Mouse (Mus musculus) granulocyte monocyte progenitor cell, adult 5-6 weeks (primary cell): ENCODE measurements at regions not wholly inside any gene's neighbourhood (a gene's known extent, or its start where the extent isn't known, plus 50 kb on each side); places are given as distances from the start of the nearest gene placed in this dataset.

Experiments
- ATAC-seq: replicated peaks from 2 replicates; pipeline ENCODE4 v1.8.0; 2016; ENCODE audit warnings: mild to moderate bottlenecking, moderate TSS enrichment, inconsistent platforms; ENCODE audit not compliant: poor library complexity, severe bottlenecking

DNA sequence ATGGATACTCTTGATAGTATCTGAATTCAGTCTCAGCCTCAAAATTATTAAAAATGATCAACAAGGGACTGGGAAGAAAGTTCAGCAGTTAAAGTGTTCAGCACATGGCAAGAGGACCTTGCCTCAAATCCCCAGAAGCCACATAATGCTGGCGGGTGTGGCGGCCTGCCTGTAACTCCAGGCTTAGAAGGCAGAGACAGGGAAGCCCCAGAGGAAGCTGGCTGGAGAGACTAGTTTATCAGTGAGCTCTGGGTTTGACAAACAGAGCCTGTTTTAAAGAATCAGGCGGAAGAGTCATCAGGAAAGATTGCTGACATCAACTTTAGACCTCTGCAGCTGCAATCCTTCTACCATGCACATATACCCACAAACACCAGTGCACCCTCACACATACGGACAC lies 52.1 kb upstream of the Fyn start:
- no peak for ATAC-seq

DNA sequence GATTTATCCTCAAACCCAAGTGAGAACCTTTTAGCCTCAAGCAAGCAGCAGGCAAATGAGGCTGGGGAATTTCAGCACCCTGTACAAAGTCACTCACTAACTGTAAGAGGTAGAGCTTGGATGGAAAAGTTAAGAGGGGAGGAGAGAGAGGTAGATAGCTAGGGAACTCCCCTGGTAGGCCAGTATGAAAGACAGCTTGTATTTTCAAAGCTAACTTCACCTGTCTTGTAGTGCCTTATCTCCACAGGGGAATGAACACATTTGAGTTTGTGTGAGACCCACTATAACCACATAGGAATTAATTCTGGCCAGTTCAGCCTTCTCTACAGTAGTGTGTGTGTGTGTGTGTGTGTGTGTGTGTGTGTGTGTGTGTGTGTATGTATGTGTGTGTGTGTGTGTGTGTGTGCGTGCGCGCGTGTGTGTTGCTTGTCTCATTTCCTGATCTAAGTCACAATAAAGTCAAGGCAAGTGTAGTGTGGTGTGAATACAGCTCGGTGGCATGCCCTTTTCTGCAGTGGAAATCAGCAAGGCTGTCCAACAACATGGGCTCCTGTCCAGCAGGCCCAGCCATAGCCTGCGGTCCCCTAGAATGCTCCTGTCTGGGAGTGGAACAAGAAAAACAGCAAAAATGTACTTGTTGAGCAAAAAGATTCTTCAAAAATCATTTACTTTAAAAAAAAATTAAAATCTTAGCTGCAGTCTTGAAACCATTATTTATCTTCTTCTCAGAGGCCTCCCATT lies 53.1 kb upstream of the Fyn start:
- no peak for ATAC-seq

DNA sequence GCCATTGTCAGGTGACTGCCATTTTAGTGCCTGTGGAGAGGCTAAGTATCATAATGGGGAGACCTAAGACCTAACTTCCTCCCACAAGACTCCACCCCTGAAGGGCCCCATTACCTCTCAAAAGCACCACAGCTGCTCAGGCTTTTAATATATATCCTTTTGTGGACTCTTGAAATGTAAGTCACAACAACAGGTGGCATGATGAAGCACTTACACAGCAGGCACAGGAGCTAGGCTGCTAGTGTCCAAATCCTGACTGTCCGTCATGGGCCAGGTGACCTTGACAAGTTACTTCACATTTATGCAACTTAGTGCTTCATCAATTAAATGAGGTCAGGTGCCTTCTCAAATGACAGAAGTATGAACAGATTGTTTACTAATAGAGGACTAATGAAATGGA lies 57.2 kb upstream of the Fyn start:
- ATAC-seq, result no peak

DNA sequence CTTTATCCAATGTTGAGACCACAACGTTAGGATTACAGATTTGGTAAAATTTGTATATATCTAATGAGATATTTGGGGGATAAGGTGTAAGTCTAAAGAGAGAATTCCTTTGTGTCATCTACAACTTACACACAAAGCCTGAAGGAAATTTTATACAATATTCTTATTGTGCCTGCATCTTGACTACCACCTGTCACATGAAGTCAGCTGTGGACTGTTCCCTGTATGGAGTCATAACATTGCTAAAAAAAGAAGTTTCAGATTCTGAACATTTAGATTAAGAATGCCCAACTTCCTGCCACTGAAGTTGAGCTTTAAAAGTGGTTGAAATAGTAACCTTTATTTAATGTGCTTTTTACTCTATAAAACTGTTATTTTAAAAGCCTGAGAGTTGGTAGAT lies 60.1 kb upstream of the Fyn start:
- ATAC-seq, result no peak

DNA sequence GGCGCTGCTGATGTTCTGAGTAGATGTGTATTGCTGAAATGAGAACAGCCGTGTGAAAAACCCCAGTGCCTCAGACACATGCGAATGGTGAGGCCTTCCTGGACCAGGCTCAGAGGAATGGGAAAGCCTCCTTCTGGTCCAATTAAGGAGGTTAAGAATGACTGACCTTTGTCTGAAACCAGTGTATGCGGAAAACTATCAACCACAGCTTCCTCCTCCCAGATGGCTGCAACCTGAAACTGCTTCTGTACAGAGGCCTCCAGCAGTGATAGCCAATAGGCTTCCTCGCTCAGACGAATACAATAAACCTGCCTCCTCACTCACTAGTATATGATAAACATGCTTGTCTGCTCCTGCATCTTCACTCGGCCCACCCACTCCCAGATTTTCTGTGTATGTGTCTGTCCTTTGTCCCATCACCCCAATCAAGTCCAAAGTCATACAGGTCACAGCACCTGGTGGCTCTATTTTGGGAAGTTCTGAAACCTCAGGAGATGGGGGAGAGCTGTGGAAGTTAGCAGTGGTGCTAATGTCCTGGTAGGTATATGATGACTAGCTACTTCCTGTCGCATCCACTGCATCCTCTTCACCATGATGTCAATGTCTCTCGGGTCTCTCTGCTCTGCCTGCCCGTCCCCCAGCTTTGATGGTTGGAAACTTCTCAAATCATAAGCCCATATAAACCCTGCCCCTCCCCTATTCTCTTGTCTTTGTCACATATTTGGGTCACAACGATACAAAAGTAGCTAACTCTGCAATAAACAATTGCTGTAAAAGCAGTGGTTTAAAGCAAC lies 75.8 kb upstream of the Fyn start:
- peak; percentile 85 for ATAC-seq

DNA sequence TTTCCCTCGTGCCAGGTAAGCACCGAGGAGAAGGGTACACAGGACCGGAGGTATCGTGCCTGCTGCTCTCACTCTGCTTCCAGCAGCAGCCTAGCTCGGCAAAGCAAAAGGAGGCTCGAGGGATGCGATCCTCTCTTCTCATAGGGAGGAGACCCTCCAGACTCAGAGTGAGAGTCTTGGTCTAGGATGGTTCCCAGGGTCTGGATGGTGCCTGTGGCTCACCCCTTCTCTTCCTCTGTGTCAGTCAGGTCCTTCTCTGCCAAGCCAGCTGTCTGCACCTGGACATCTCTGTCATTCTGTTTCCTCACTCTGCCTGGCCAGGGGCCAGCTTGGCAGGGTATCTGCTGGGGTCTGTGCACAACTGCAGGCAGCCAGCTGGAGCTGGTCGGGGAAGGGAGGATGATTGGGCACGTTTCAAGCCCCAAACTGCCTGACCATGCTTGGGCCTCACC lies 76.9 kb upstream of the Fyn start:
- peak; percentile 14; the same call in 1 of the 2 replicates for ATAC-seq

DNA sequence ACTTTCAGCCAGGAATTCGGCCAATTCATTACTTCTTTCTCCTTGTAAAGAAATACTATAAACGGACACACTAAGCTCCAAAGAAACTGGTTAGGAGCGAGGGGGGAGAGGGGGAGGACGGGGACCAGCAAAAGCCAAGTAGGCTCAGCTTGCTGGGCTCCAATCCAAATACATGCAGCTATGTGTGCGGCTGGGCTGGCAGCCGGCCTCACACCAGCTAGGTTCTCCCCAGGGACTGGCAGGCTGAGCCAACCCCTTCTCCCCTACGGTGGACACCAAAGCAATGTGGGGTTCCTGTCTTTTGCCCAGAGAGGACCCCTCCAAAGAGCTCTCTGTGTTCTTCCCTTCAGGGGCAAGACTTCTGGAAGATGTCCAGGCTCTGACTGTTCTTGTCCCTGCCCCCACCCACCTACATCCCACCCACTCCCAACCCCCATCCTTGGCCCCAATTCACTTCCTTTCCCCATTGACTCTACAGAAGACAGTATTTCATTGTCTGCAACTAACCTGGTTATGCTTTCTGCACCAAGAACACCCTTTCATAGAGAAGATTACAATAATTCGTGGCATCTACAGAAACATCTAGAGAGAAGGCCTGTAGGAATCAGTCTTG lies 77.4 kb upstream of the Fyn start:
- ATAC-seq, result no peak

DNA sequence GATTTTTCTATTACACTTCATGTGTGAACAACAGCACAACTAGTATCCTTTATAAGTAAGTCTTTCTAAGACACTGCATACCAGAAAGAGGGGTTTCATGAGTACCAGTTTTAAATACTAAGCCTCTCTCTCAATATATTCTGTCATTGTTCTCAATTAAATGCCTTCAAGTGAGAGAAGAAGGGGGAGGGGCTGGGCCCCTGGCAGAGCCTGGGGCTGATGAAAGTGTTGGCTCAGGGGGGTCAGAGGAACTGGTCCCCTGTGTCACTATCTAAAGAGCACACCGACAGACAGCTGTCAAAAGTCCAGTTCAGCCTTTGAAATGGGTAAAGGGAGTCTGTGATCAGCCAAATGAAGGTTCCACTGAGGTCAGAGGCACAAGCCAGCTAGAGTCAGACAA lies 78.4 kb upstream of the Fyn start:
- ATAC-seq, result no peak

DNA sequence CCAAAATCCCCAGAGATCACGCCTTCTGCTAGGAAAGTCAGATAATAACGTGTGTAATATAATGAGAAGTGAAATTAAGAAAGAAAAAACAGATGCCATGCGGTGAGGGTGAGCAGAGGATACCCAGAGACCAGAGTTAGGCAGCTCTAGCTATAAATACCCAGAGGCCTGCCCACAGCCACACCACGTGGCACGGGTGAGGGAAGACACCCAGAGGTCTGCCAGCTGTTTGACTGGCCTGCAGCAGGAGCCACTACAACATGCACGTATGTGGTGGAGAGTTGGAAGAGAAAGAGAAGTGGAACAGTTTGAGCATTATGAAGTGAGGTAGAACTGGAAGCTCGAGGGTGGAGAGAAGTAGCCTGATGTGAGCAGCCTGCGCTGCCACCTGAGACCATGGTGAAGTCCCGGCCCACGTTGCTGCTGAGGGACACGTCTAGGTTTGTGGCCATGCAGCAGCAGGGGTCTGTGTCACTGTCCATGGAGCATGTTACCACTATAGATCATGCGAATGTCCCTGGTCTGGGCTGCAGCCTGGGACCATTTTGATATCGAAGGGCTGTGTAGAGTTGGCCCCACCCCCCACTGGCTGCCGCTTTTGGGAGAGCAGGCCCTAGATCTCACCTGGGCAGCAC lies 88.2 kb upstream of the Fyn start:
- ATAC-seq, result peak; percentile 100

DNA sequence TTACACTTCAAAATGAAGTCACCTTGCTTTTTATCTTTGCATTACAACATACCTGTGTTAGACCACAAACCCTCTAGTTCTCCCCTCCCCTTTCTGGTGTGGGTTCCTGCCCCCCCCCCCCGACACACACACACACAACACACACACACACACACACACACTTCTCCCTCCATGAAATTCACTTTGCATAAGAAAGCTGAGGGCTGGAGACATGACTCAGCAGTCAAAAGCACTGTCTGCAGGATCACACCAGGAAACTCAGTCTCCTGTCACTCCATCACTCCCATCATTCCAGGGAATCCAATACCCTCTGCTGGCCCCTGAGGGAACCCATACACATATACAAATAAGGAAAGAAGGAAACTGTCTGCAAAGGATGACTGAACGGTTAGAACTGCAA lies 94.5 kb upstream of the Fyn start:
- peak; percentile 32 for ATAC-seq

DNA sequence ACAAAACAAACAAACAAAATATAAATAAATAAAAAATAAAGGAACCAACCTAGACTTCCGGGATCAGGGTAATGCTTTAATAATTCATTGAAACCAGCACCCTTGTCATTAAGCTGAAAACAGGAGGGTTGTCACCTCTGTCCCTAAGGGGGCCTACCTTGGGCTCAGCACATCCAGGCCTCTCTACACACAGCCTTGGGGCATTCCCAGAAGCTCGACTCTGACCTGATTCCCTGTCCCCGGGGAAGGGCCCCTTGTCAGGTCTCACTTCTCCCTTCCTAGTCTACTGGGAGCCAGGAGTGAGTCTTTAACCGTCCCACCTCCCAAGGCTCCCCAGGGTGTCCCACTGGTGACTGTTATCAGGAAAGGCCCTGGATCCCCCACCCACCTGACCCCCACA lies 95.2 kb upstream of the Fyn start:
- ATAC-seq, result no peak

DNA sequence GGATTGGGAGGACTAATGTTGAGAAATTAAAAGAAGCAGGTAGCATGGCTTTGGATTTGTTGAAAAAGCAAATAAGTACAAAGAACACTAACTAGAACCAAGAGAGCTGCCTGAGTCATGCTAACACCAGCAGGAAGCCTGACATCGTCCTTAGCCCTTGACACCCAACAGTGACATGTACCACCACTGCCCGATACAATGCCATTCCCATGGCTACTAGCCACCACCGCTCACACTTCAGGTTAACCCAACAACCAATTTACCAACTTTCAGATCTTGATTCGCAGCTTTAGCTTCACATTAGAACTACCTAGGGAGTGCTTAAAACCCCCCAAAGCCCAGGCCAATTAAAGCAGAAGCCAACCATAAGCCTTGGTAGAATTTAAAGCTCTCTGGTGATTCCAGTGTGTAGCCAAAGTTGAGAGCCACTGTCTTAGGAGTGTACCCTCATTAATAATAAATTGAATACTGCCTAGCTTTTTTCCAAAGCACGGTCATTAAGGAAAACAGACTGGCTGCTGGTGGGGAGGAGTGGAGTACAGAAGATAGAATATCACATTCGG lies 96.2 kb upstream of the Fyn start:
- 0 out of 2 replicates have a peak, but pooled peaks have one; percentile 27 for ATAC-seq

DNA sequence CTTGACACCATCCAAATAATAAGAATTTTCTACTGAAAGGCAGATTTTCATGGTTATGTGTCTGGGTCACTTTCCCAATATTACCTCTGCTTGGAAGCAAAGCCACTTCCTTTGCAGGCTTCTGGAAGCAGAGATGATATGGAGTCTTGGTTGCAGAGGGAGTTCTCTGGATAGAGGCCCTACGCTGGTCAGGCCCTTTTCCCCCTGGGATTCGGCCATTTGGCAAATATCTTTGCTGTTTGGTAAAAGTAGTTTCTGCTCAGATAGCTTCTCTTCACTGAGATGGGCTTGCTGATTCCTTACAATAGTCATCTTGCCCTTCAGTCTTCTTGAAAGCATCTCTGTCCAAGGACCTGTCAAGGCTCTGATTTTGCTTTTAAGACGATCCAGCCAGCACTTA lies 98.2 kb upstream of the Fyn start:
- no peak for ATAC-seq

DNA sequence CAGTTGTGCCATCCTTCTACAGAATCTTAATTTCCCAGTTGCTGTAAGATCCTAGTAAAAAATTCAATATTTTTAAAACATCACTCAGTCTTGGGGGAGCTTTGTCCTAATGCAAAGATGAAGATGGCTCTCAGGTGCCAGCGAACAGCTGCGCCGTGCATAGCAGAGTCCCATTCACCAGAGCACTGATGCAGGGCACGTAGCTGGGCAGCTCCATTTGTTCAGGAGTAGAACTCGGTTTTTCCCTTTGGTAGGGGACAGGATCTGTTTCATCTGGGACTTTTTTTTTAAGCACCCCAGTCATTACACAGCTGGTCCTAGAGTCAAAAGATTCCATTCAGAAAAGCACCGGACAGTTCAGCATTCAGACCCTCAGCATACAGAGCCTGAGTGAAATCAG lies 101.4 kb upstream of the Fyn start:
- ATAC-seq, result no peak

DNA sequence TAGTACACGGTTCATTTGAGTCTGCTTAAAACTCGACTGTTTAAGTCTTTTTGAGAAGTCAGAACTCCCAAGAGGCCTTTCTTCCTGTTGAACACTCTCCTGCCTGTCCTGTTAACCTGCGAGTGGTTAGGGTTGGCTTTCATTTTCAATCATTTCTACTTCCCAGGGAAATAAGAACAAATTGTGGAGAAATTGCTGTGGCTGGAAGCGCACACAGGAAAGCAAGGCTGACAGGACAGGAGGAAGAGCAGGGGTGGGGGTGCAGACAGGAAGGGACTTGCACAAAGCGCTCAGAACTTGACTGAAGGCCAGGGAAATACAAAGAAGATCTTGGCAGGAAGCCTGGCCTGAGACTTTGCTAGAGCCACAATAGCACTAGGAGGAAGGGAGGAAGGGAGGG lies 102.2 kb upstream of the Fyn start:
- peak; percentile 76 for ATAC-seq

DNA sequence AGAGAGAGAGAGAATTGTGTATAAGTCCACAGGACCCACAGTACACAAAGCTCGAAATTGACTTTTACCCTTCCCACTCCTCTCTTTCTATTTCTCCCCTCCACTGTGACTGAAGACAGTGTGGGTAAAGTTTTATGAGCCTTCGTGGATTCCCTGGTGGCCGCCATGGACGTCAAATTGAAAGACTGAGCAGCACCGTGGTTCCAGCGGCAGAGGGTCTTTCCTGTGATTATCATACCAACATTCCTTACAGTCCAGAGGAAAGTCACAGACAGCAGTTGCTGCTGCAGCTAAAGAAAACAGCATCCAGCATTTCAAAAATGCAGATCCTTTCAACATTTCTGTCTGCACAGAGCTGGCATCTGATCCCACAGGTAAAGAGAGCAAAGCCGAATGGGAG lies 98.9 kb upstream of the Ccn6 start:
- ATAC-seq, result no peak

DNA sequence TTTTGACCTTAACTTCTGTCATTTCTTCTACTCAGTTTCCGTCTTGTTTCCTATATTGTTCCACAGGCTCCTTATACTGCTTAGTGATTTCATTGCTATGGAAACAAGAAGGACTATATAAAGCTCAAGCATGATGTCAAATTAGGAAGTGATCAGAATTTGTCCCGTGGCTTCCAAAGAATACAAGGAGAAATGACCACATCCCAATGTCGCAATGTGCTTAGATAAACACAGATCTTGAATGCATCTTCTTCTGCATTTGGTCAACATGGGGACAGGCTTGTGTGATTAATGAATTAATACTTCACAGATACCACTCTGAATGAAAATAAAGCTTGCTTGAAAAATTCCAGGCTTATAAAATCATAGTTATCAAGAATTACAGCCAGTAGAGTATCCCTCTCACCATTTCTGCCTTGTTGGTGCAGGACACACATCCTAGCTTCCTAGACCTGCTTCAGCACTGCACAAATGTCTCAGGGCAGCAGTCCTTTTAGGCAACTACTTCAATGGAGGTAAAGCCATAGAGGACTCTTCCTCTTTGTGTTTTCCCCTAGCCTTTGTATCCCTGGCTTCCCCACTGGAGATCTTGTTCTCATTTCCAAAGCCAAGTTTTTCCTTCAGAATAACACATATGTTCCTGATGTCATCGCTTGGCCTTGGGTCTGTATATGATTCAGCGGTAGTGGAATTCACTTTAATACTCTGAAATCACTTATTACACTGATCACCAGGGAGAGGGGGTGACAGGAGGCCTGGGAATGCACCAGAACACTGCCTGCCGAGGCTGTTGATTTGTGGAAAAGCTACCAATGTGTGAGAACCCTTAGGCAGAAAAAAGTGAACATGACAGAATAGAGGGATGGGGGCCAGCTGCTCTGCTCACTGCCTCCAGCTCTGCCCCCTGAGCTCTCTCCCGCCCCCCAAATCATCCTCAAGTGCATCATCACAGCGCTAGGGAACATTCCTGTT lies 97.9 kb upstream of the Ccn6 start:
- ATAC-seq, result peak; percentile 86

DNA sequence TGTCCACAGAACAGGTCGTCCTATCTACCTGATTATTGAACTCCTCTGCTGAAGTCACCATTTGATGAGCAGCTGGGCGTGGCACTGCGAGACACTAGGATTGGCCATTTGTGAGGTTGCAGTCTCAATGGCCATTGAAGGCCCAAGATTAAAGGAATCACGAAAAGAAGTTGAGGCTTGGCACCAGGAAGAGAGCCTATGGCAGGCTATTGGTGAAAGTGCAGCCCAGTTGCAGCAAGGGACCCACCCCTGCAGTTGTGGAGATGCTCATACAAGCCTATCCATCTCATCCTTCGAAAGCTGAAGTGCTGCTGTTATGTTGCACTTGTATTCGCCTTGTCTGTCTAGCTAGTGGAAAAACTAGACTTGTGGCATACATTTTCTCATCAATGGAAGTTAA lies 96.5 kb upstream of the Ccn6 start:
- ATAC-seq, result no peak

DNA sequence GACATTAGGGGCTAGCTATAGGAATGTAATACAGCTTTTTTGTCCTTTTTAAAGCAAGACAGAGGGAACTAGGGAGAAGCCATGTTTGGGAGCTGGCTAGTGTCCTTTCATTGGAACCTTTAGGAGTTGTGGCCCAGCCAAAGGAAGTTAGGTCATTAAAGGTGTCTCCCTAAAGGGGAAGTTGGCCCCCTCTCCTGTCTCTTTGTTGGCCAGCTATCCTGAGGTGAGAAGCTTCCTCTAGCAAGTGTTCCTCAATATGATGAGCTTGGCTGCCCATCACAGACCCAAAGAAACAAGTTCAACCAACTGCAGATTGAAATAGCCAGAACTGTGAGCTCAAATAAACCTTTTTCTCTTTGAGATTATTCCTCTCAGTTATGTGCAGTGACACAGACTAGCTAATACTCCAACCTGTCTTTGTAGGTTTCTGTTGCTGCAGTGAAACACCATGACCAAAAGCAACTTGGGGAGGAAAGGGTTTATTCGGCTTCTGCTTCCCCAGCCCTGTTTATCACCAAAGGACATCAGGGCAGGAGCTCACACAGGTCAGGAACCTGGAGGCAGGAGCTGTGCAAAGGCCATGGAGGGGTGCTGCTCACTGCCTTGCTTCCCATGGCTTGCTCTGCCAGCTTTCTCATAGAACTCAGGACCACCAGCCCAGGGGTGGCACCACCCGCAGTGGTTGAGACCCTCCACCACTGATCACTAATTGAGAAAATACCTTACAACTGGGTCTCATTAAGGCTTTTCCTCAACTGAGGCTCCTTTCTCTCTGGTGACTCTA lies 94.0 kb upstream of the Ccn6 start:
- peak; percentile 57 for ATAC-seq
